23 mouse cellular contexts compared by ENCODE assay signal in genomic region chr6:88779755-88780154, GRCm38 (mm10). TPM values are rescaled to one million over a fixed set of nuclear protein-coding genes. Genes with fewer than 3 reads are reported as not detected.
DNase-seq lines count a peak whose midpoint lies in the region; ATAC-seq and TF ChIP-seq lines count a peak whose summit lies in the region.
"Had no signal": no experiment of that assay in that cellular context is flagged by ENCODE, and none has a peak within 500 bp of the region (broad histone marks: within the 10 kb centered on the region; RNA-seq: fewer than 3 reads in every experiment).

No protein-coding gene starts in this region.

- H3K79me2 ChIP-seq in CH12.LX (replicated peaks; ENCODE audit: control insufficient read depth, extremely low read depth, insufficient read depth, poor library complexity, severe bottlenecking), result peaks cover 57% of the 10 kb centered on the region
- H3K79me2 ChIP-seq in MEL (ENCODE audit: control insufficient read depth, insufficient read depth, low read length, poor library complexity), result no peaks in the 10 kb centered on the region

- no peaks in the 10 kb centered on the region for H3K27me3 ChIP-seq in CH12.LX (replicated peaks)
- peaks cover 9 to 19% of the 10 kb centered on the region in 2 experiments; a peak in 3 of 4 replicates for H3K27me3 ChIP-seq in MEL (ENCODE audit: control insufficient read depth in 1 of 2, insufficient read depth in 2 of 2, low read length in 2 of 2)
- H3K27me3 ChIP-seq: Patski had no signal

- H3K9ac ChIP-seq in CH12.LX (ENCODE audit: insufficient read depth, low read depth) (no peak overlapping the region), ES-E14 (ENCODE audit: insufficient read depth, low read depth, low read length, poor library complexity, severe bottlenecking) (no peak overlapping the region), MEL (ENCODE audit: control insufficient read depth, low read depth, low read length, poor library complexity, severe bottlenecking) (no peak overlapping the region)

- dilution Hi-C loops in CH12.LX (cut with MboI; ENCODE audit: extremely low pct_ligation_motif_present, extremely low pct_unique_long_range_greater_than_20kb, low sequenced_read_pairs), result no loop called here

- H3K9me3 ChIP-seq in CH12.LX (replicated peaks; ENCODE audit: low read length), result no peaks in the 10 kb centered on the region
- H3K9me3 ChIP-seq in ES-E14 (ENCODE audit: control insufficient read depth, insufficient read depth, low read depth, low read length), result no peaks in the 10 kb centered on the region
- H3K9me3 ChIP-seq in MEL (replicated peaks; ENCODE audit: insufficient read depth, low read length), result no peaks in the 10 kb centered on the region
- H3K9me3 ChIP-seq: G1E had no signal

- H3K4me2 ChIP-seq in CH12.LX (ENCODE audit: insufficient read depth, low read depth, poor library complexity, severe bottlenecking), result no peak overlapping the region

- DNase-seq in CH12.LX (ENCODE audit: extremely low read depth) (no peak), ES-E14 (ENCODE audit: low read depth, low spot score) (no peak), MEL (ENCODE audit: low read depth, low spot score) (no peak)
- DNase-seq in left cerebral cortex, adult 11 months (ENCODE audit: low spot score), result no peak
- no peak for DNase-seq in right cerebral cortex, postnatal 25 days
- DNase-seq: adrenal gland, adult 2 months; adrenal gland, adult 8-10 months; adrenal gland, postnatal 10 days; adrenal gland, postnatal 14 days; adrenal gland, postnatal 25 days; adrenal gland, postnatal 36 days; B cell, adult 2 months; cerebellum, adult 11 months; cerebellum, adult 11-12 months; cerebellum, adult 18-20 months; cerebellum, adult 2 months; cerebellum, adult 8-10 months; cerebellum, adult 9-10 months; cerebellum, adult 9-11 months had no signal

- TF ChIP-seq RAD21 in CH12.LX (IDR thresholded peaks at IDR 0.05; ENCODE audit: low read depth, low read length) (no peak), MEL (IDR thresholded peaks at IDR 0.05; ENCODE audit: low read depth, low read length) (no peak)

- H3K36me3 ChIP-seq in CH12.LX (replicated peaks in 1 of 2; ENCODE audit: control insufficient read depth in 1 of 2, insufficient read depth in 1 of 2, low read length in 1 of 2) (peaks cover 25 to 43% of the 10 kb centered on the region in 2 experiments), ES-E14 (ENCODE audit: control insufficient read depth, insufficient read depth, low read length, poor library complexity, severe bottlenecking) (no peaks in the 10 kb centered on the region), MEL (ENCODE audit: control insufficient read depth in 1 of 2, insufficient read depth in 2 of 2, low read length in 2 of 2) (no peaks in the 10 kb centered on the region)
- H3K36me3 ChIP-seq: G1E had no signal

- in situ Hi-C loops in CH12.LX (cut with MboI; ENCODE audit: low pct_ligation_motif_present, low pct_unique_long_range_greater_than_20kb, low sequenced_read_pairs) (no loop called here), ES-E14 (cut with MboI; ENCODE audit: low sequenced_read_pairs in 2 of 2, unreplicated experiment in 2 of 2) (no loop called here)

- peaks cover 41 to 87% of the 10 kb centered on the region in 2 experiments for H3K4me1 ChIP-seq in CH12.LX (ENCODE audit: control insufficient read depth in 1 of 2, insufficient read depth in 2 of 2)
- peaks cover 6 to 20% of the 10 kb centered on the region in 2 experiments; a peak in 2 of 4 replicates for H3K4me1 ChIP-seq in ES-E14 (ENCODE audit: control insufficient read depth in 2 of 2, insufficient read depth in 2 of 2, low read length in 2 of 2, poor library complexity in 1 of 2)
- H3K4me1 ChIP-seq in MEL (ENCODE audit: control insufficient read depth in 1 of 2, insufficient read depth in 2 of 2, low read length in 2 of 2), result no peaks in the 10 kb centered on the region

- TF ChIP-seq CTCF in CH12.LX (conservative IDR thresholded peaks at IDR 0.05 in 1 of 2, IDR thresholded peaks at IDR 0.05 in 1 of 2; ENCODE audit: low read depth in 2 of 2, low read length in 2 of 2) (no peak), MEL (IDR thresholded peaks at IDR 0.05 in 2 of 3, conservative IDR thresholded peaks at IDR 0.05 in 1 of 3; ENCODE audit: control insufficient read depth in 1 of 3, insufficient read depth in 1 of 3, low read depth in 2 of 3, low read length in 3 of 3, poor library complexity in 1 of 3, severe bottlenecking in 1 of 3) (no peak)

- H3K27ac ChIP-seq in CH12.LX (ENCODE audit: insufficient read depth, low read depth), result no peak overlapping the region
- no peak overlapping the region for H3K27ac ChIP-seq in ES-E14 (ENCODE audit: insufficient read depth, low read depth, low read length, poor library complexity, severe bottlenecking)
- no peak overlapping the region for H3K27ac ChIP-seq in MEL (ENCODE audit: control insufficient read depth, low read depth, low read length)

- TF ChIP-seq EP300 in CH12.LX (IDR thresholded peaks at IDR 0.05; ENCODE audit: low read length), result no peak
- TF ChIP-seq EP300 in MEL (IDR thresholded peaks at IDR 0.05; ENCODE audit: low read depth in 1 of 2, low read length in 2 of 2), result no peak

- ATAC-seq in activated CD4-positive, CD25-positive, alpha-beta regulatory T cell, adult 4 months, result no peak
- ATAC-seq: CD4-positive, CD25-positive, alpha-beta regulatory T cell, adult 4 months; Patski had no signal

- no peak for TF ChIP-seq POLR2A in CH12.LX (IDR thresholded peaks at IDR 0.05; ENCODE audit: low read depth, low read length)
- TF ChIP-seq POLR2A in MEL (IDR thresholded peaks at IDR 0.05; ENCODE audit: control insufficient read depth in 1 of 2, insufficient read depth in 1 of 2, low read depth in 1 of 2, low read length in 2 of 2, poor library complexity in 1 of 2), result no peak

- H3K4me3 ChIP-seq in CH12.LX (replicated peaks in 1 of 3; ENCODE audit: low read depth in 2 of 3, low read length in 2 of 3, poor library complexity in 1 of 3), result no peak overlapping the region
- H3K4me3 ChIP-seq in ES-E14 (ENCODE audit: insufficient read depth in 1 of 2, low read depth in 1 of 2, low read length in 2 of 2, poor library complexity in 1 of 2, severe bottlenecking in 1 of 2), result no peak overlapping the region
- no peak overlapping the region for H3K4me3 ChIP-seq in MEL (ENCODE audit: control insufficient read depth in 1 of 2, insufficient read depth in 1 of 2, low read depth in 2 of 2, low read length in 2 of 2)

TF ChIP-seq in CH12.LX, 34 proteins besides CTCF, POLR2A, EP300 and RAD21:
- no peak for TF ChIP-seq USF2 (conservative IDR thresholded peaks at IDR 0.05; ENCODE audit: low read depth, low read length)
- TF ChIP-seq MAFK (IDR thresholded peaks at IDR 0.05; ENCODE audit: insufficient replicate concordance, low read length), result peak; percentile 99

TF ChIP-seq in ES-E14, 5 proteins besides CTCF, POLR2A, EP300 and RAD21:
- TF ChIP-seq MAFK (IDR thresholded peaks at IDR 0.05; ENCODE audit: insufficient read depth, low read depth, low read length) (peak; percentile 93), HCFC1 (IDR thresholded peaks at IDR 0.05; ENCODE audit: borderline replicate concordance, insufficient read depth, low read length) (no peak)
TF ChIP-seq in ES-E14: peak in this region for 1.

TF ChIP-seq in MEL, 35 proteins besides CTCF, POLR2A, EP300 and RAD21:
- TF ChIP-seq ZC3H11A (IDR thresholded peaks at IDR 0.05; ENCODE audit: low read depth, low read length) (no peak), SMC3 (IDR thresholded peaks at IDR 0.05; ENCODE audit: low read depth, low read length) (no peak), TAL1 (IDR thresholded peaks at IDR 0.05; ENCODE audit: low read length) (no peak), MAFK (IDR thresholded peaks at IDR 0.05; ENCODE audit: borderline replicate concordance, low read depth, low read length) (peak; percentile 78; the same call in 1 of the 2 replicates)

RNA-seq across cellular contexts. Expression of gene Mgll, which starts 55.5 kb away (rescaled TPM):
- total RNA-seq in CH12.LX (2012; rRNA removed) (81.1 and 95.6 TPM in 2 replicates), CH12.LX (2014; rRNA removed) (57.7 and 60.8 TPM in 2 replicates), ES-E14 (2012; rRNA removed) (7.8 and 8.4 TPM in 2 replicates), MEL (2012; rRNA removed) (not detected in 2 replicates)
- polyA plus RNA-seq in CH12.LX (2012; ENCODE audit: insufficient read length, low read depth) (66.6 and 76.5 TPM in 2 replicates), MEL (2012; ENCODE audit: insufficient read depth in 1 of 2, insufficient read length in 2 of 2, low read depth in 1 of 2, low replicate concordance in 2 of 2, missing spikeins in 1 of 2) (not detected)
- under 1 TPM; 0.53 to 0.75 TPM for polyA plus RNA-seq in activated CD4-positive, CD25-positive, alpha-beta regulatory T cell, adult 4 months (2017; shearing (Covaris generic))

Comparison
In these comparisons a context has a peak if more than half of its experiments do, and no peak if none do; other contexts are left out.
1. Of the 35 proteins assayed by ChIP-seq in both MEL and CH12.LX: peak only in MEL: none; only in CH12.LX: none; in both: MAFK; in neither: 34.